In genomic region chr5:103229321-103229720, GRCm38 (mm10) we compare ENCODE assay signal across 14 mouse cellular contexts. TPM values are rescaled to one million over a fixed set of nuclear protein-coding genes. Genes with fewer than 3 reads are reported as not detected.
"Had no signal": no experiment of that assay in that cellular context is flagged by ENCODE, and none has a peak within 500 bp of the region (broad histone marks: within the 10 kb centered on the region; RNA-seq: fewer than 3 reads in every experiment).

No protein-coding gene starts in this region.

- ATAC-seq: liver, postnatal 0 days; lung, postnatal 0 days; midbrain, embryonic 13.5 days; midbrain, embryonic 15.5 days had no signal

- DNase-seq: liver, embryonic 13.5 days; liver, postnatal 0 days; lung, adult 2 months; lung, postnatal 14 days; lung, postnatal 36 days; thymus, adult 18-20 months; thymus, postnatal 14 days; thymus, postnatal 36 days had no signal

RNA-seq across cellular contexts. Expression of gene Mapk10, which starts 18.2 kb away (rescaled TPM):
- total RNA-seq: megakaryocyte progenitor cell, adult 5-6 weeks; monocyte, adult 5-6 weeks; neutrophil, adult 5-6 weeks had no signal
